ENCODE assay signal across 26 mouse cellular contexts in genomic region chr11:67392369-67392768, GRCm38 (mm10).
"Had no signal": no experiment of that assay in that cellular context is flagged by ENCODE, and none has a peak within 500 bp of the region (broad histone marks: within the 10 kb centered on the region; RNA-seq: fewer than 3 reads in every experiment).

No protein-coding gene starts in this region.

- H3K4me2 ChIP-seq: embryonic facial prominence, embryonic 12.5 days; embryonic facial prominence, embryonic 13.5 days; embryonic facial prominence, embryonic 15.5 days; forebrain, embryonic 12.5 days; forebrain, embryonic 13.5 days; forebrain, embryonic 15.5 days had no signal

- H3K27ac ChIP-seq: embryonic facial prominence, embryonic 10.5 days; embryonic facial prominence, embryonic 12.5 days; embryonic facial prominence, embryonic 13.5 days; embryonic facial prominence, embryonic 15.5 days; forebrain, embryonic 10.5 days; forebrain, embryonic 12.5 days; forebrain, embryonic 13.5 days; forebrain, embryonic 15.5 days; gastrocnemius, adult 2 months; heart, adult 2 months; heart, embryonic 10.5 days had no signal

- H3K9me3 ChIP-seq: embryonic facial prominence, embryonic 12.5 days; embryonic facial prominence, embryonic 13.5 days; embryonic facial prominence, embryonic 15.5 days; forebrain, embryonic 10.5 days; forebrain, embryonic 12.5 days; forebrain, embryonic 13.5 days; forebrain, embryonic 15.5 days; heart, embryonic 10.5 days had no signal

- H3K4me1 ChIP-seq: embryonic facial prominence, embryonic 12.5 days; embryonic facial prominence, embryonic 13.5 days; embryonic facial prominence, embryonic 15.5 days; forebrain, embryonic 10.5 days; forebrain, embryonic 12.5 days; forebrain, embryonic 13.5 days; forebrain, embryonic 15.5 days; heart, embryonic 10.5 days had no signal

- H3K4me3 ChIP-seq: embryonic facial prominence, embryonic 10.5 days; embryonic facial prominence, embryonic 12.5 days; embryonic facial prominence, embryonic 13.5 days; embryonic facial prominence, embryonic 15.5 days; erythroblast, embryonic 14.5 days; forebrain, embryonic 10.5 days; forebrain, embryonic 12.5 days; forebrain, embryonic 13.5 days; forebrain, embryonic 15.5 days; gastrocnemius, adult 2 months; heart, adult 2 months; heart, embryonic 10.5 days had no signal

- DNase-seq: cerebellum, adult 9-11 months; cerebellum, postnatal 10 days; cerebellum, postnatal 14 days; cerebellum, postnatal 25 days; cerebellum, postnatal 36 days; embryo, embryonic 11 days; forebrain, postnatal 0 days; gastrocnemius, adult 2 months; gastrocnemius, postnatal 10 days; gastrocnemius, postnatal 14 days; gastrocnemius, postnatal 25 days; gastrocnemius, postnatal 36 days; heart, adult 18-20 months; heart, adult 2 months had no signal

- H3K27me3 ChIP-seq: embryonic facial prominence, embryonic 12.5 days; embryonic facial prominence, embryonic 13.5 days; embryonic facial prominence, embryonic 15.5 days; forebrain, embryonic 12.5 days; forebrain, embryonic 13.5 days; forebrain, embryonic 15.5 days had no signal

- H3K9ac ChIP-seq: embryonic facial prominence, embryonic 12.5 days; embryonic facial prominence, embryonic 13.5 days; embryonic facial prominence, embryonic 15.5 days; forebrain, embryonic 12.5 days; forebrain, embryonic 13.5 days; forebrain, embryonic 15.5 days; forebrain, postnatal 0 days had no signal

- H3K36me3 ChIP-seq: embryonic facial prominence, embryonic 10.5 days; embryonic facial prominence, embryonic 12.5 days; embryonic facial prominence, embryonic 13.5 days; embryonic facial prominence, embryonic 15.5 days; forebrain, embryonic 10.5 days; forebrain, embryonic 12.5 days; forebrain, embryonic 15.5 days; heart, embryonic 10.5 days had no signal

- ATAC-seq: forebrain, embryonic 13.5 days; forebrain, embryonic 14.5 days; forebrain, embryonic 15.5 days; forebrain, embryonic 16.5 days; forebrain, postnatal 0 days had no signal
